Mouse (Mus musculus): Measurements from ENCODE around the gene 2700049A03Rik. TPM values are rescaled to one million over a fixed set of nuclear protein-coding genes. Genes with fewer than 3 reads are reported as not detected.

Gene 2700049A03Rik
- polyA plus RNA-seq, 1 experiment from 2014 or later = 21.5 TPM

DNA sequence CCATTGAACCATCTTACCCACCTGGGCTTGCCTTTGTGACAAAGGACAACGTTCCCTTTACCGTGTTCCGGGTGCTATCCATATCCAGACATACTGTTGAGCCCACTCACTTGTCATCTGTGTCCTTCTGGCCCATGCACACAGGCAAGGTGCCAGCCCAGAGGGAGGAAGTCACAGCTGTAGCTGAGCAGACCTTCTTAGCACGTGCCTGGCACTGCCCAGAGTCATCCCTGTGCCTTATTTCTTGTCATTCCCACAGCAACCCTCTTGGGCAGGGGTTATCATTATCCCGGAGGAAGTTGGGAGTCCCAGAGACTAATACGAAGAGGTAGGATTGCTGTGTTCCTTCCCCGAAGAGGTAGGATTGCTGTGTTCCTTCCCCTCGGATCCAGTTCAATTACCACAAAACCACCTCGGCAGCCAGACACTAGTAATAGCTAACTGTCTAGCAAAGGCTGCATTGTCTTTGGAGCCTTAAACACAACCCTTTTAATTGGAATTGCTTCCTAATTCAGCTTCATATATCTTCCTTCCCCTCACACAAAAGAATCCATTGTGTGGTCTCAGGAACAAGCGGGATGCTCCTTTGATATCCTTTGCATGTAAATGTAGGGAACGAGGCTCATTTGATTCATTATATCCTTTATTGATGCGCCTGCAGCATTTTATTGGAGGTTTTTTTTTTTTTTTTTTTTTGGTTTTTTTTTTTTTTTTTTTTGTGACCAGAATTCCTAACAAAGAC lies 143.0 kb downstream of the 2700049A03Rik start:
- no peak for ATAC-seq (ENCODE audit: low FRiP score)
- no peaks in the 10 kb centered on the region for H3K27me3 ChIP-seq
- H3K4me1 ChIP-seq = peaks cover 12% of the 10 kb centered on the region; the same call in 1 of the 2 replicates
- WGBS = 42% methylated on average over 12 of the region's 12 CpGs
- no peaks in the 10 kb centered on the region for H3K36me3 ChIP-seq (replicated peaks)
- no peak overlapping the region for H3K4me3 ChIP-seq (replicated peaks)
- H3K27ac ChIP-seq = no peak overlapping the region
- H3K9me3 ChIP-seq = 0 out of 2 replicates have a peak, but pooled peaks cover 7% of the 10 kb centered on the region
- H3K9ac ChIP-seq = no peak overlapping the region
- H3K4me2 ChIP-seq = no peak overlapping the region

DNA sequence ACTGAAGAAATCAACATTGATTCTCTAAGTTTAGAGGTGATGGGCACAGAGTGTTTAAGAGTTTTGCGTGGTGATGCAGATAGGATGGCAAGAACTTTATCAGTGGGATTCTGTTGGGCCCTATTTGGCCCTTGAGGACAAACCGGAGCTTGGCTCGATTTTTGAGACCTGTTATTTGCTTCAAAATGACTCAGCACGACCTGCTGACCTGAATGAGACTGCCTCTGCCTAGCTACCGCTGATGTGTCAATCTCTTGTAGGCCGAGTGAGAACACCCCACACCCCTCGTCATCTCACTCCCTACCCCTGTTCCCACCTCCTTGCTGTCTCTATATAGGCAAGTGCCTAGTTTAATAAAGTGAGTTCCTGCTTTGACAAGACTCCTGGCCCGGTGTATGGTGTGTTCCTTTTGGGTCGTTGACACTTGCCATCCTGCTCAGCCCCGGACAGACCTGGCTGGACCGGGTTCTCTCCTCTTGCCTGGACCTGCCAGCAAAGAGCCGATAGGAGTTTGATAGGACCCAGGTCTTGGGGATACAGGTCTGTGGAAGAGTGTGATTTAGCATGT lies 144.6 kb downstream of the 2700049A03Rik start:
- Histone ChIP-seq H3K27me3 (no peaks in the 10 kb centered on the region), H3K4me1 (peaks cover 12% of the 10 kb centered on the region; the same call in 1 of the 2 replicates), H3K4me3 (replicated peaks) (no peak overlapping the region), H3K4me2 (no peak overlapping the region), H3K9me3 (0 out of 2 replicates have a peak, but pooled peaks cover 7% of the 10 kb centered on the region), H3K9ac (no peak overlapping the region), H3K27ac (no peak overlapping the region), H3K36me3 (replicated peaks) (no peaks in the 10 kb centered on the region)
- ATAC-seq (ENCODE audit: low FRiP score) = no peak
- 88% methylated on average over 12 of the region's 12 CpGs for WGBS

DNA sequence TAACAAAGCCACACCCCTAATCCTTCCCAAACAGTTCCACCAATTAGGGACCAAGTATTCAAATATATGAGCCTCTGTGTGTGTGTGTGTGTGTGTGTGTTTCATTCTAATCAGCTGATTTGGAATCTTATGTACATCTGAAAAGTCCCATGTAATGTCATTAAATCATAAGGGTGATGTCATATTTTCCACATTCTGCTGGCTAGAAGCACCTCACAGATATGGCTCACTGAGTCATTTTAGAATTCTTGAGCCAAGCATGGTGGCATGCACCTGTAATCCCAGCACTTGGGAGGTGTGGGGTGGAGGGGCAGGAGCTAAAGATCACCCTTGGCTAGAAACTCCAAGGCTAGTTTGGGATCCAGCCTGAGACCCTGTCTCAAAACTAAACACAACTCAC lies 148.8 kb downstream of the 2700049A03Rik start:
- H3K4me3 ChIP-seq (replicated peaks) = no peak overlapping the region
- no peak overlapping the region for H3K4me2 ChIP-seq
- peaks cover 7% of the 10 kb centered on the region; the same call in 1 of the 2 replicates for H3K4me1 ChIP-seq
- 0 out of 2 replicates have a peak, but pooled peaks cover 7% of the 10 kb centered on the region for H3K9me3 ChIP-seq
- no peak overlapping the region for H3K9ac ChIP-seq
- H3K27ac ChIP-seq = no peak overlapping the region
- no peaks in the 10 kb centered on the region for H3K36me3 ChIP-seq (replicated peaks)
- no peaks in the 10 kb centered on the region for H3K27me3 ChIP-seq
- no peak for ATAC-seq (ENCODE audit: low FRiP score)

DNA sequence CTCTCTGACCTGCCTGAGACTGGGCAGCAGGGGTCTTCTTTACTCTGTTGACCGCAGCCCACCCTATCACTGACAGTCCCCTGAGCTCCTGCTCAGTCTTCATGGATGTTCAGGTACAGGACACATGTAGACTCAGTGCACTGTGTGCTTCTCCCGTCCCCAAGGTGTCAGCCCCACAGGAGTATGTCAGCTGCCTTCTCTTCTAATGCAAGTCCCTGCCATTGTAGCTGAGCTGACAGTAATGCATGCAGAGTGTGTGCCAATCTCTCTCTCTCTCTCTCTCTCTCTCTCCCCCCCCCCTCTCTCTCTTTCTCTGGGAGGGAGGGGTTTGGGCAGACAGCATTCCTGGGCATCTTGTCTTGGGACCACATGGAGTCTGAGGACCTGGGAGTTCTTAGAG lies 153.8 kb downstream of the 2700049A03Rik start:
- no peaks in the 10 kb centered on the region for H3K36me3 ChIP-seq (replicated peaks)

More for the DNA sequence above, 153.8 kb downstream of the 2700049A03Rik start:
- Histone ChIP-seq H3K4me2 (no peak overlapping the region), H3K4me1 (peaks cover 19% of the 10 kb centered on the region), H3K9me3 (no peaks in the 10 kb centered on the region), H3K4me3 (replicated peaks) (no peak overlapping the region), H3K9ac (no peak overlapping the region), H3K27ac (no peak overlapping the region), H3K27me3 (peaks cover 11% of the 10 kb centered on the region; the same call in 1 of the 2 replicates)
- ATAC-seq (ENCODE audit: low FRiP score) = 0 out of 2 replicates have a peak, but pooled peaks have one; percentile 44
- WGBS = 72% methylated on average over 2 of the region's 2 CpGs

Other genes starting within 250 kb of the 2700049A03Rik start
- gene Actr10, start 199.0 kb upstream of the 2700049A03Rik start, polyA plus RNA-seq (2016; fragmentation: Nextera tagmentation; extraction: Ambion mirVana) = 248 and 252 TPM in 2 replicates
- 547 and 562 TPM in 2 replicates for gene Psma3, start 162.2 kb upstream of the 2700049A03Rik start, polyA plus RNA-seq (2016; fragmentation: Nextera tagmentation; extraction: Ambion mirVana)
- gene Arid4a, start 120.9 kb upstream of the 2700049A03Rik start, polyA plus RNA-seq (2016; fragmentation: Nextera tagmentation; extraction: Ambion mirVana) = 41.1 and 41.5 TPM in 2 replicates
- not detected in 2 replicates for gene Tomm20l, start 25.4 kb upstream of the 2700049A03Rik start, polyA plus RNA-seq (2016; fragmentation: Nextera tagmentation; extraction: Ambion mirVana)
- gene Timm9, start 164 bp upstream of the 2700049A03Rik start, polyA plus RNA-seq (2016; fragmentation: Nextera tagmentation; extraction: Ambion mirVana) = 73.0 and 82.1 TPM in 2 replicates
- gene Dact1, start 173.0 kb downstream of the 2700049A03Rik start, polyA plus RNA-seq (2016; fragmentation: Nextera tagmentation; extraction: Ambion mirVana) = 24.7 and 25.5 TPM in 2 replicates

All from forebrain, embryonic 12.5 days (tissue).